Comparison of ENCODE assay signal across 8 mouse cellular contexts in the genomic region with DNA sequence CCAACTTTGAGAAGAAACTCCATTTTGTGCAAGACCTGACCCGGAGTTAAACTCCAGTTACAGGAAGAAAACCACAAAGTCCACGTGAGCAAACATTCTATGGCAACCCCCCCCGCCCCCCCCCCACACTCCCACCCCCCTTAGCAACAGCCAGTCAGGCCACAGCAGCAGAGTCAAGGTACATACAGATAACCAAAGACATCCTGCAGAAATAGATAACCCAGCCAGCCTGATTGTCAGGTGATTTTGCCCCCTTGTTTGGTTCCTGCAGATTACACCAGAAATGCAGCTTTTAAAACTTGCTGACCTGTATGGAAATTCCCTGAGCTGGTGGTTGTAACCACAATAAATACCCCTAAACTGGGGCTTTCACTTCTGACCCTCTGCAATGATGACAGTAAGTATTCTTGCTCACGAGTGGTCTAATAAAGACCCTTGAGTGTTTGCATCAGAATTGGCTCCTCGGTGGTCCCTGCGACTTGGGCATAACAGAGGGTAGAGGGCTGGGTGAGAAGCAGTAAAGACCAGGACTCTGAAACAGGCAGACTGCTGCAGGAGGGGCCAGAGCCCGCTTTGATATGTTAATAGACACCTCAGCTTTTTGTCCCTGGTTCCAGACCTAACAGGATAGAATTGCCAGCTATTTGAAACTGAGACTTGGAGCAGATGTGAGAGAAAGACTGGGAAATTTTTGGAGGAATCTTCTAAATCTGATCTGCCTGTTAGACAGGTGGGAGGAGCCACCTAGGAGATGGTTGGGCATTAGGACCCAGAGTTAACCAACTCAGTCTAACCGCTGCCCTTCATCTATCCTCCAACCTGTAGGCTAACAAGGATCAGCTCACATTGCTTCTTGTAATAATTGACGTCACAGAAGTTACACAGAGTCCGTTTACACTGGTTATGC. TPM values are rescaled to one million over a fixed set of nuclear protein-coding genes. Genes with fewer than 3 reads are reported as not detected.
DNase-seq lines count a peak whose midpoint lies in the region; ATAC-seq and TF ChIP-seq lines count a peak whose summit lies in the region.
"Had no signal": no experiment of that assay in that cellular context is flagged by ENCODE, and none has a peak within 500 bp of the region (broad histone marks: within the 10 kb centered on the region; RNA-seq: fewer than 3 reads in every experiment).

No protein-coding gene starts in this region.

- no peak for TF ChIP-seq POLR2A in ES-Bruce4 (IDR thresholded peaks at IDR 0.05; ENCODE audit: insufficient read depth, low read length)

- 14% methylated on average over 9 of the region's 10 CpGs for WGBS in embryonic facial prominence, embryonic 15.5 days
- 6% methylated on average over 10 of the region's 10 CpGs for WGBS in hindbrain, embryonic 15.5 days
- 7% methylated on average over 10 of the region's 10 CpGs for WGBS in liver, embryonic 11.5 days
- WGBS in neural tube, embryonic 12.5 days: 6% methylated on average over 10 of the region's 10 CpGs

- peak overlapping the region; percentile 68 for H3K27ac ChIP-seq in ES-Bruce4 (ENCODE audit: insufficient read depth, low read length)
- 0 out of 2 replicates have a peak overlapping the region, but pooled peaks have one; percentile 4 for H3K27ac ChIP-seq in embryonic facial prominence, embryonic 15.5 days (replicated peaks)
- no peak overlapping the region for H3K27ac ChIP-seq in hindbrain, embryonic 15.5 days (replicated peaks)
- peak overlapping the region; percentile 89 for H3K27ac ChIP-seq in liver, embryonic 11.5 days (ENCODE audit: low read depth, low read length)
- no peak overlapping the region for H3K27ac ChIP-seq in neural tube, embryonic 12.5 days

- no peak overlapping the region for H3K9ac ChIP-seq in ES-Bruce4 (ENCODE audit: low read depth, poor library complexity, severe bottlenecking)
- H3K9ac ChIP-seq in embryonic facial prominence, embryonic 15.5 days: no peak overlapping the region
- H3K9ac ChIP-seq in hindbrain, embryonic 15.5 days: no peak overlapping the region
- H3K9ac ChIP-seq in liver, embryonic 11.5 days (ENCODE audit: low read depth, low read length): peak overlapping the region; percentile 47; the same call in 1 of the 2 replicates
- H3K9ac ChIP-seq in neural tube, embryonic 12.5 days: no peak overlapping the region

- H3K36me3 ChIP-seq in ES-Bruce4 (ENCODE audit: control insufficient read depth, insufficient read depth, low read length, poor library complexity, severe bottlenecking): no peaks in the 10 kb centered on the region
- H3K36me3 ChIP-seq in embryonic facial prominence, embryonic 15.5 days: no peaks in the 10 kb centered on the region
- no peaks in the 10 kb centered on the region for H3K36me3 ChIP-seq in hindbrain, embryonic 15.5 days
- no peaks in the 10 kb centered on the region for H3K36me3 ChIP-seq in liver, embryonic 11.5 days (ENCODE audit: control insufficient read depth, insufficient read depth, low read length)
- no peaks in the 10 kb centered on the region for H3K36me3 ChIP-seq in neural tube, embryonic 12.5 days

- H3K4me2 ChIP-seq in embryonic facial prominence, embryonic 15.5 days (replicated peaks): peak overlapping the region; percentile 31
- H3K4me2 ChIP-seq in hindbrain, embryonic 15.5 days: peak overlapping the region; percentile 50
- H3K4me2 ChIP-seq in liver, embryonic 11.5 days: peak overlapping the region; percentile 57
- H3K4me2 ChIP-seq in neural tube, embryonic 12.5 days (replicated peaks): peak overlapping the region; percentile 49

- H3K27me3 ChIP-seq in ES-Bruce4 (ENCODE audit: control insufficient read depth, insufficient read depth, low read length, poor library complexity, severe bottlenecking): no peaks in the 10 kb centered on the region
- no peaks in the 10 kb centered on the region for H3K27me3 ChIP-seq in embryonic facial prominence, embryonic 15.5 days
- no peaks in the 10 kb centered on the region for H3K27me3 ChIP-seq in hindbrain, embryonic 15.5 days
- no peaks in the 10 kb centered on the region for H3K27me3 ChIP-seq in liver, embryonic 11.5 days (replicated peaks; ENCODE audit: control insufficient read depth, insufficient read depth, low read length)
- H3K27me3 ChIP-seq in neural tube, embryonic 12.5 days (replicated peaks): no peaks in the 10 kb centered on the region

- no peaks in the 10 kb centered on the region for H3K4me1 ChIP-seq in ES-Bruce4 (ENCODE audit: control insufficient read depth, insufficient read depth, low read length)
- 0 out of 2 replicates have a peak, but pooled peaks cover 4% of the 10 kb centered on the region for H3K4me1 ChIP-seq in embryonic facial prominence, embryonic 15.5 days
- H3K4me1 ChIP-seq in hindbrain, embryonic 15.5 days (replicated peaks): peaks cover 11% of the 10 kb centered on the region; the same call in 1 of the 2 replicates
- H3K4me1 ChIP-seq in liver, embryonic 11.5 days (replicated peaks; ENCODE audit: control insufficient read depth, insufficient read depth, low read length): peaks cover 12% of the 10 kb centered on the region
- peaks cover 14% of the 10 kb centered on the region; the same call in 1 of the 2 replicates for H3K4me1 ChIP-seq in neural tube, embryonic 12.5 days

- H3K4me3 ChIP-seq in ES-Bruce4 (ENCODE audit: low read depth, low read length): no peak overlapping the region
- peak overlapping the region; percentile 21 for H3K4me3 ChIP-seq in embryonic facial prominence, embryonic 15.5 days (replicated peaks)
- H3K4me3 ChIP-seq in hindbrain, embryonic 15.5 days: peak overlapping the region; percentile 31
- H3K4me3 ChIP-seq in liver, embryonic 11.5 days (ENCODE audit: low read depth, low read length): peak overlapping the region; percentile 27
- H3K4me3 ChIP-seq in neural tube, embryonic 12.5 days: no peak overlapping the region

- intact Hi-C loops in left cerebral cortex, postnatal 10 days (cut with DNase I): no loop called here

- peak; percentile 31; the same call in 1 of the 2 replicates for TF ChIP-seq EP300 in ES-Bruce4 (IDR thresholded peaks at IDR 0.05; ENCODE audit: insufficient read depth, low read depth, low read length)

- peak; percentile 34 to 40 for DNase-seq in B cell, adult 2 months
- DNase-seq in liver, embryonic 11.5 days (ENCODE audit: low spot score): peak; percentile 68
- DNase-seq in left cerebral cortex, postnatal 10 days (ENCODE audit: extremely low spot score in 1 of 2, low spot score in 2 of 2): no peak

- no peaks in the 10 kb centered on the region for H3K9me3 ChIP-seq in ES-Bruce4 (replicated peaks; ENCODE audit: control insufficient read depth, insufficient read depth, low read length, poor library complexity, severe bottlenecking)
- H3K9me3 ChIP-seq in embryonic facial prominence, embryonic 15.5 days (replicated peaks): no peaks in the 10 kb centered on the region
- H3K9me3 ChIP-seq in hindbrain, embryonic 15.5 days: no peaks in the 10 kb centered on the region
- H3K9me3 ChIP-seq in liver, embryonic 11.5 days (ENCODE audit: control insufficient read depth, low read length): no peaks in the 10 kb centered on the region
- no peaks in the 10 kb centered on the region for H3K9me3 ChIP-seq in neural tube, embryonic 12.5 days

- TF ChIP-seq CTCF in ES-Bruce4 (IDR thresholded peaks at IDR 0.05; ENCODE audit: low read depth, low read length): no peak

- ATAC-seq in embryonic facial prominence, embryonic 15.5 days (ENCODE audit: insufficient number of reproducible peaks, low FRiP score, low TSS enrichment, low read depth): no peak
- ATAC-seq in hindbrain, embryonic 15.5 days (ENCODE audit: low FRiP score, low read depth): peak; percentile 75
- peak; percentile 91 for ATAC-seq in liver, embryonic 11.5 days (replicated peaks; ENCODE audit: low FRiP score)
- ATAC-seq in neural tube, embryonic 12.5 days (ENCODE audit: low FRiP score, low read depth): peak; percentile 74

RNA-seq across cellular contexts. Expression of a gene that starts 5.1 kb away (rescaled TPM):
- not detected in 2 replicates for polyA plus RNA-seq in ES-Bruce4 (2011; ENCODE audit: insufficient read depth, insufficient read length, low read depth, missing spikeins)
- 0.16 TPM in 1 of 2 replicates, not detected in the other for polyA plus RNA-seq in embryonic facial prominence, embryonic 15.5 days (2015; fragmentation: Nextera tagmentation; extraction: Ambion mirVana)
- not detected in 2 replicates for polyA plus RNA-seq in hindbrain, embryonic 15.5 days (2015; fragmentation: Nextera tagmentation; extraction: Ambion mirVana)
- polyA plus RNA-seq in liver, embryonic 11.5 days (2014; fragmentation: Nextera tagmentation; extraction: Ambion mirVana): 1.7 and 1.9 TPM in 2 replicates
- 0.54 and 1.1 TPM in 2 replicates for polyA plus RNA-seq in neural tube, embryonic 12.5 days (2016; fragmentation: Nextera tagmentation; extraction: Ambion mirVana)
- total RNA-seq in left cerebral cortex, postnatal 10 days (2021): not detected
- total RNA-seq: left cerebral cortex, adult 8-10 months had no signal

RNA-seq across cellular contexts. Expression of a gene that starts 14.9 kb away (rescaled TPM):
- not detected in 2 replicates for polyA plus RNA-seq in ES-Bruce4 (2011; ENCODE audit: insufficient read depth, insufficient read length, low read depth, missing spikeins)
- 0.28 and 0.44 TPM in 2 replicates for polyA plus RNA-seq in embryonic facial prominence, embryonic 15.5 days (2015; fragmentation: Nextera tagmentation; extraction: Ambion mirVana)
- not detected in 2 replicates for polyA plus RNA-seq in hindbrain, embryonic 15.5 days (2015; fragmentation: Nextera tagmentation; extraction: Ambion mirVana)
- 0.55 and 1.1 TPM in 2 replicates for polyA plus RNA-seq in liver, embryonic 11.5 days (2014; fragmentation: Nextera tagmentation; extraction: Ambion mirVana)
- polyA plus RNA-seq in neural tube, embryonic 12.5 days (2016; fragmentation: Nextera tagmentation; extraction: Ambion mirVana): 0.28 TPM in 1 of 2 replicates, not detected in the other
- not detected for total RNA-seq in left cerebral cortex, postnatal 10 days (2021)
- total RNA-seq: left cerebral cortex, adult 8-10 months had no signal

RNA-seq across cellular contexts. Expression of a gene that starts 21.0 kb away (rescaled TPM):
- polyA plus RNA-seq in ES-Bruce4 (2011; ENCODE audit: insufficient read depth, insufficient read length, low read depth, missing spikeins): 0.75 TPM in 1 of 2 replicates, not detected in the other
- polyA plus RNA-seq in embryonic facial prominence, embryonic 15.5 days (2015; fragmentation: Nextera tagmentation; extraction: Ambion mirVana): not detected in 2 replicates
- not detected in 2 replicates for polyA plus RNA-seq in hindbrain, embryonic 15.5 days (2015; fragmentation: Nextera tagmentation; extraction: Ambion mirVana)
- polyA plus RNA-seq in liver, embryonic 11.5 days (2014; fragmentation: Nextera tagmentation; extraction: Ambion mirVana): 0.36 and 0.52 TPM in 2 replicates
- polyA plus RNA-seq in neural tube, embryonic 12.5 days (2016; fragmentation: Nextera tagmentation; extraction: Ambion mirVana): 0.32 TPM in 1 of 2 replicates, not detected in the other
- not detected for total RNA-seq in left cerebral cortex, postnatal 10 days (2021)
- total RNA-seq: left cerebral cortex, adult 8-10 months had no signal

RNA-seq across cellular contexts. Expression of a gene that starts 26.6 kb away (rescaled TPM):
- polyA plus RNA-seq in ES-Bruce4 (2011; ENCODE audit: insufficient read depth, insufficient read length, low read depth, missing spikeins): not detected in 2 replicates
- 0.21 TPM in 1 of 2 replicates, not detected in the other for polyA plus RNA-seq in embryonic facial prominence, embryonic 15.5 days (2015; fragmentation: Nextera tagmentation; extraction: Ambion mirVana)
- not detected in 2 replicates for polyA plus RNA-seq in hindbrain, embryonic 15.5 days (2015; fragmentation: Nextera tagmentation; extraction: Ambion mirVana)
- polyA plus RNA-seq in liver, embryonic 11.5 days (2014; fragmentation: Nextera tagmentation; extraction: Ambion mirVana): 1.0 and 1.2 TPM in 2 replicates
- not detected in 2 replicates for polyA plus RNA-seq in neural tube, embryonic 12.5 days (2016; fragmentation: Nextera tagmentation; extraction: Ambion mirVana)
- total RNA-seq in left cerebral cortex, postnatal 10 days (2021): not detected
- total RNA-seq: left cerebral cortex, adult 8-10 months had no signal

RNA-seq across cellular contexts. Expression of a gene that starts 32.6 kb away (rescaled TPM):
- not detected in 2 replicates for polyA plus RNA-seq in ES-Bruce4 (2011; ENCODE audit: insufficient read depth, insufficient read length, low read depth, missing spikeins)
- not detected in 2 replicates for polyA plus RNA-seq in embryonic facial prominence, embryonic 15.5 days (2015; fragmentation: Nextera tagmentation; extraction: Ambion mirVana)
- polyA plus RNA-seq in hindbrain, embryonic 15.5 days (2015; fragmentation: Nextera tagmentation; extraction: Ambion mirVana): not detected in 2 replicates
- 0.26 and 0.27 TPM in 2 replicates for polyA plus RNA-seq in liver, embryonic 11.5 days (2014; fragmentation: Nextera tagmentation; extraction: Ambion mirVana)
- polyA plus RNA-seq in neural tube, embryonic 12.5 days (2016; fragmentation: Nextera tagmentation; extraction: Ambion mirVana): not detected in 2 replicates
- total RNA-seq in left cerebral cortex, postnatal 10 days (2021): not detected
- total RNA-seq: left cerebral cortex, adult 8-10 months had no signal

Comparison
In these comparisons a context has a peak if more than half of its experiments do, and no peak if none do; other contexts are left out.
1. DNase-seq: peak in B cell, adult 2 months (2 of 2) and liver, embryonic 11.5 days (single experiment); none in left cerebral cortex, postnatal 10 days (0 of 2).
2. H3K27ac ChIP-seq: peak in ES-Bruce4 (single experiment), embryonic facial prominence, embryonic 15.5 days (single experiment) and liver, embryonic 11.5 days (single experiment); none in hindbrain, embryonic 15.5 days (single experiment) and neural tube, embryonic 12.5 days (single experiment).
3. H3K4me3 ChIP-seq: peak in embryonic facial prominence, embryonic 15.5 days (single experiment), hindbrain, embryonic 15.5 days (single experiment) and liver, embryonic 11.5 days (single experiment); none in ES-Bruce4 (single experiment) and neural tube, embryonic 12.5 days (single experiment).
4. Peak in every context shown above with its lines, with median percentiles within 50 percentile points of each other: H3K4me2 ChIP-seq.